Mouse (Mus musculus): ENCODE data around the gene Cyp17a1. TPM values are rescaled to one million over a fixed set of nuclear protein-coding genes. Genes with fewer than 3 reads are reported as not detected.

Cyp17a1 gene
- polyA plus RNA-seq, 1 experiment from 2014 or later = 7.1 TPM

GRCm38 (mm10) chr19:46622659-46623193 lies 50.2 kb downstream of the Cyp17a1 start:
- H3K4me2 ChIP-seq (replicated peaks; ENCODE audit: low read depth, low read length) = peak overlapping the region; percentile 64
- H3K4me1 ChIP-seq (ENCODE audit: insufficient read depth, low read length) = peaks cover 76% of the 10 kb centered on the region
- WGBS = 24% methylated on average over 12 of the region's 12 CpGs
- H3K27me3 ChIP-seq (ENCODE audit: insufficient read depth, low read length) = no peaks in the 10 kb centered on the region
- H3K27ac ChIP-seq (ENCODE audit: low read length) = peak overlapping the region; percentile 96
- H3K9me3 ChIP-seq (ENCODE audit: low read length) = no peaks in the 10 kb centered on the region
- H3K9ac ChIP-seq (replicated peaks; ENCODE audit: low read length) = peak overlapping the region; percentile 70
- peaks cover 5% of the 10 kb centered on the region for H3K36me3 ChIP-seq (ENCODE audit: insufficient read depth, low read length)
- peak overlapping the region; percentile 41 for H3K4me3 ChIP-seq (ENCODE audit: low read length)
- no peak for ATAC-seq (ENCODE audit: low FRiP score, low TSS enrichment)

GRCm38 (mm10) chr19:46621236-46622183 lies 51.5 kb downstream of the Cyp17a1 start:
- WGBS = 64% methylated on average over 19 of the region's 19 CpGs
- H3K9me3 ChIP-seq (ENCODE audit: low read length) = no peaks in the 10 kb centered on the region
- no peak overlapping the region for H3K4me3 ChIP-seq (ENCODE audit: low read length)
- no peak for ATAC-seq (ENCODE audit: low FRiP score, low TSS enrichment)
- H3K27ac ChIP-seq (ENCODE audit: low read length) = no peak overlapping the region
- no peak overlapping the region for H3K4me2 ChIP-seq (replicated peaks; ENCODE audit: low read depth, low read length)
- H3K36me3 ChIP-seq (ENCODE audit: insufficient read depth, low read length) = peaks cover 5% of the 10 kb centered on the region
- H3K9ac ChIP-seq (replicated peaks; ENCODE audit: low read length) = no peak overlapping the region
- H3K4me1 ChIP-seq (ENCODE audit: insufficient read depth, low read length) = peaks cover 86% of the 10 kb centered on the region
- H3K27me3 ChIP-seq (ENCODE audit: insufficient read depth, low read length) = no peaks in the 10 kb centered on the region

- Histone ChIP-seq H3K4me1 (ENCODE audit: insufficient read depth, low read length) (peaks cover 84% of the 10 kb centered on the region), H3K36me3 (ENCODE audit: insufficient read depth, low read length) (peaks cover 2% of the 10 kb centered on the region), H3K9me3 (ENCODE audit: low read length) (no peaks in the 10 kb centered on the region), H3K9ac (replicated peaks; ENCODE audit: low read length) (no peak overlapping the region), H3K27ac (ENCODE audit: low read length) (no peak overlapping the region), H3K4me3 (ENCODE audit: low read length) (no peak overlapping the region), H3K4me2 (replicated peaks; ENCODE audit: low read depth, low read length) (no peak overlapping the region), H3K27me3 (ENCODE audit: insufficient read depth, low read length) (no peaks in the 10 kb centered on the region)
- ATAC-seq (ENCODE audit: low FRiP score, low TSS enrichment) = no peak
- 68% methylated on average over 14 of the region's 14 CpGs for WGBS
Observed at GRCm38 (mm10) chr19:46620016-46620808, 52.8 kb downstream of the Cyp17a1 start.

GRCm38 (mm10) chr19:46619518-46619917 lies 53.5 kb downstream of the Cyp17a1 start:
- Histone ChIP-seq H3K4me1 (ENCODE audit: insufficient read depth, low read length) (peaks cover 77% of the 10 kb centered on the region), H3K4me3 (ENCODE audit: low read length) (no peak overlapping the region), H3K9me3 (ENCODE audit: low read length) (no peaks in the 10 kb centered on the region), H3K36me3 (ENCODE audit: insufficient read depth, low read length) (no peaks in the 10 kb centered on the region), H3K27ac (ENCODE audit: low read length) (no peak overlapping the region), H3K9ac (replicated peaks; ENCODE audit: low read length) (no peak overlapping the region), H3K4me2 (replicated peaks; ENCODE audit: low read depth, low read length) (no peak overlapping the region), H3K27me3 (ENCODE audit: insufficient read depth, low read length) (no peaks in the 10 kb centered on the region)
- WGBS = 94% methylated on average over 6 of the region's 6 CpGs
- no peak for ATAC-seq (ENCODE audit: low FRiP score, low TSS enrichment)

- Histone ChIP-seq H3K36me3 (ENCODE audit: insufficient read depth, low read length) (no peaks in the 10 kb centered on the region), H3K27ac (ENCODE audit: low read length) (peak overlapping the region; percentile 47; the same call in 1 of the 2 replicates), H3K4me3 (ENCODE audit: low read length) (no peak overlapping the region), H3K4me1 (ENCODE audit: insufficient read depth, low read length) (peaks cover 72% of the 10 kb centered on the region), H3K4me2 (replicated peaks; ENCODE audit: low read depth, low read length) (no peak overlapping the region), H3K9me3 (ENCODE audit: low read length) (no peaks in the 10 kb centered on the region), H3K9ac (replicated peaks; ENCODE audit: low read length) (no peak overlapping the region), H3K27me3 (ENCODE audit: insufficient read depth, low read length) (no peaks in the 10 kb centered on the region)
- WGBS = 41% methylated on average over 19 of the region's 19 CpGs
- no peak for ATAC-seq (ENCODE audit: low FRiP score, low TSS enrichment)
Observed at GRCm38 (mm10) chr19:46619001-46619400, 54.0 kb downstream of the Cyp17a1 start.

- Histone ChIP-seq H3K27ac (ENCODE audit: low read length) (peak overlapping the region; percentile 47; the same call in 1 of the 2 replicates), H3K36me3 (ENCODE audit: insufficient read depth, low read length) (peaks cover 4% of the 10 kb centered on the region; the same call in 1 of the 2 replicates), H3K27me3 (ENCODE audit: insufficient read depth, low read length) (no peaks in the 10 kb centered on the region), H3K9me3 (ENCODE audit: low read length) (no peaks in the 10 kb centered on the region), H3K4me2 (replicated peaks; ENCODE audit: low read depth, low read length) (no peak overlapping the region), H3K9ac (replicated peaks; ENCODE audit: low read length) (no peak overlapping the region), H3K4me3 (ENCODE audit: low read length) (no peak overlapping the region), H3K4me1 (ENCODE audit: insufficient read depth, low read length) (peaks cover 65% of the 10 kb centered on the region)
- ATAC-seq (ENCODE audit: low FRiP score, low TSS enrichment) = no peak
- WGBS = 71% methylated on average over 9 of the region's 9 CpGs
Observed at GRCm38 (mm10) chr19:46618322-46618721, 54.6 kb downstream of the Cyp17a1 start.

- 79% methylated on average over 8 of the region's 8 CpGs for WGBS
- Histone ChIP-seq H3K4me3 (ENCODE audit: low read length) (no peak overlapping the region), H3K27me3 (ENCODE audit: insufficient read depth, low read length) (no peaks in the 10 kb centered on the region), H3K27ac (ENCODE audit: low read length) (no peak overlapping the region), H3K9me3 (ENCODE audit: low read length) (no peaks in the 10 kb centered on the region), H3K36me3 (ENCODE audit: insufficient read depth, low read length) (peaks cover 4% of the 10 kb centered on the region; the same call in 1 of the 2 replicates), H3K4me1 (ENCODE audit: insufficient read depth, low read length) (peaks cover 58% of the 10 kb centered on the region), H3K4me2 (replicated peaks; ENCODE audit: low read depth, low read length) (no peak overlapping the region), H3K9ac (replicated peaks; ENCODE audit: low read length) (no peak overlapping the region)
- ATAC-seq (ENCODE audit: low FRiP score, low TSS enrichment) = no peak
Observed at GRCm38 (mm10) chr19:46617361-46617760, 55.6 kb downstream of the Cyp17a1 start.

Other genes starting within 250 kb of the Cyp17a1 start
- 22.2 and 26.0 TPM in 2 replicates for gene Trim8, start 171.5 kb downstream of the Cyp17a1 start, polyA plus RNA-seq (2015; fragmentation: Nextera tagmentation; extraction: Ambion mirVana)
- 142 and 148 TPM in 2 replicates for gene Arl3, start 100.0 kb downstream of the Cyp17a1 start, polyA plus RNA-seq (2015; fragmentation: Nextera tagmentation; extraction: Ambion mirVana)
- 39.4 and 41.1 TPM in 2 replicates for gene Sfxn2, start 99.8 kb downstream of the Cyp17a1 start, polyA plus RNA-seq (2015; fragmentation: Nextera tagmentation; extraction: Ambion mirVana)
- 53.4 and 54.4 TPM in 2 replicates for gene Wbp1l, start 74.1 kb downstream of the Cyp17a1 start, polyA plus RNA-seq (2015; fragmentation: Nextera tagmentation; extraction: Ambion mirVana)
- gene Borcs7, start 16.7 kb upstream of the Cyp17a1 start, polyA plus RNA-seq (2015; fragmentation: Nextera tagmentation; extraction: Ambion mirVana) = 15.6 and 19.0 TPM in 2 replicates
- 54.8 and 57.0 TPM in 2 replicates for gene As3mt, start 34.3 kb upstream of the Cyp17a1 start, polyA plus RNA-seq (2015; fragmentation: Nextera tagmentation; extraction: Ambion mirVana)
- gene Cnnm2, start 88.4 kb upstream of the Cyp17a1 start, polyA plus RNA-seq (2015; fragmentation: Nextera tagmentation; extraction: Ambion mirVana) = 7.3 and 7.9 TPM in 2 replicates